Mouse (Mus musculus) limb, embryonic 15.5 days (tissue): Measurements from ENCODE around the gene Gm13285. TPM values are rescaled to one million over a fixed set of nuclear protein-coding genes. Genes with fewer than 3 reads are reported as not detected.

ENCODE experiments used
- polyA plus RNA-seq: library from polyadenylated mRNA; unstranded; fragments of >200 nt; fragmentation: Nextera tagmentation; extraction: Ambion mirVana; gene quantifications from 2 replicates; pipeline ENCODE4 v1.2.1, GENCODE M21; 2015

The Gm13285 gene
- polyA plus RNA-seq, 1 experiment from 2014 or later = 0.93 TPM

Other genes with a start within 250 kb of the Gm13285 start
- gene Ifna15, start 241.4 kb upstream of the Gm13285 start, polyA plus RNA-seq = not detected in 2 replicates
- gene Ifna14, start 227.9 kb upstream of the Gm13285 start, polyA plus RNA-seq = not detected in 2 replicates
- gene Ifna9, start 207.3 kb upstream of the Gm13285 start, polyA plus RNA-seq = not detected in 2 replicates
- not detected in 2 replicates for gene Ifna12, start 196.3 kb upstream of the Gm13285 start, polyA plus RNA-seq
- not detected in 2 replicates for gene C87499, start 165.3 kb upstream of the Gm13285 start, polyA plus RNA-seq
- not detected in 2 replicates for gene Ifna13, start 155.2 kb upstream of the Gm13285 start, polyA plus RNA-seq
- not detected in 2 replicates for gene Ifna16, start 122.7 kb upstream of the Gm13285 start, polyA plus RNA-seq
- not detected in 2 replicates for gene Ifna2, start 115.8 kb upstream of the Gm13285 start, polyA plus RNA-seq
- not detected in 2 replicates for gene Ifnab, start 108.3 kb upstream of the Gm13285 start, polyA plus RNA-seq
- 0.56 and 1.1 TPM in 2 replicates for gene Gm26566, start 77.9 kb upstream of the Gm13285 start, polyA plus RNA-seq
- 93.3 and 105 TPM in 2 replicates for gene Klhl9, start 77.2 kb upstream of the Gm13285 start, polyA plus RNA-seq
- gene Gm13271, start 44.8 kb upstream of the Gm13285 start, polyA plus RNA-seq = not detected in 2 replicates
- gene Gm13283, start 39.5 kb upstream of the Gm13285 start, polyA plus RNA-seq = 0.36 and 0.60 TPM in 2 replicates
- 0.76 and 0.87 TPM in 2 replicates for gene Gm13290, start 25.8 kb upstream of the Gm13285 start, polyA plus RNA-seq
- gene Gm13289, start 22.7 kb upstream of the Gm13285 start, polyA plus RNA-seq = not detected in 2 replicates
- not detected in 2 replicates for gene Gm13272, start 19.8 kb upstream of the Gm13285 start, polyA plus RNA-seq
- 0.26 and 0.37 TPM in 2 replicates for gene Ifnz, start 17.5 kb upstream of the Gm13285 start, polyA plus RNA-seq
- not detected in 2 replicates for gene Gm13276, start 14.0 kb upstream of the Gm13285 start, polyA plus RNA-seq
- not detected in 2 replicates for gene Gm13277, start 11.0 kb upstream of the Gm13285 start, polyA plus RNA-seq
- gene Gm13278, start 8.1 kb upstream of the Gm13285 start, polyA plus RNA-seq = not detected in 2 replicates
- gene Gm13275, start 5.2 kb upstream of the Gm13285 start, polyA plus RNA-seq = not detected in 2 replicates
- not detected in 2 replicates for gene Gm13279, start 2.3 kb upstream of the Gm13285 start, polyA plus RNA-seq
- gene Gm13287, start 3.6 kb downstream of the Gm13285 start, polyA plus RNA-seq = 0.36 TPM in 1 of 2 replicates, not detected in the other
- 0.15 TPM in 1 of 2 replicates, not detected in the other for gene Gm13288, start 5.9 kb downstream of the Gm13285 start, polyA plus RNA-seq
- not detected in 2 replicates for gene Ifna7, start 16.6 kb downstream of the Gm13285 start, polyA plus RNA-seq
- not detected in 2 replicates for gene Ifna11, start 20.3 kb downstream of the Gm13285 start, polyA plus RNA-seq
- gene Ifna6, start 27.8 kb downstream of the Gm13285 start, polyA plus RNA-seq = not detected in 2 replicates
- not detected in 2 replicates for gene Ifna5, start 35.9 kb downstream of the Gm13285 start, polyA plus RNA-seq
- gene Ifna4, start 42.2 kb downstream of the Gm13285 start, polyA plus RNA-seq = not detected in 2 replicates
- gene Ifna1, start 50.4 kb downstream of the Gm13285 start, polyA plus RNA-seq = not detected in 2 replicates
- not detected in 2 replicates for gene Ifne, start 80.5 kb downstream of the Gm13285 start, polyA plus RNA-seq